Mouse (Mus musculus): ENCODE measurements at regions not wholly inside any gene's neighbourhood (a gene's known extent, or its start where the extent isn't known, plus 50 kb on each side); places are given as distances from the start of the nearest gene placed in this dataset.

GRCm38 (mm10) chr3:60395299-60395698 lies 77.3 kb upstream of the Mbnl1 start:
- TF ChIP-seq CTCF (IDR thresholded peaks at IDR 0.05; ENCODE audit: low read depth) (no peak), EP300 (IDR thresholded peaks at IDR 0.05; ENCODE audit: low read depth) (peak; percentile 65)
- Histone ChIP-seq H3K4me3 (ENCODE audit: insufficient read depth in 1 of 2, low read depth in 2 of 2, low read length in 2 of 2) (no peak overlapping the region), H3K4me1 (replicated peaks; ENCODE audit: control insufficient read depth in 2 of 2, insufficient read depth in 2 of 2, low read length in 1 of 2) (peaks cover 15 to 17% of the 10 kb centered on the region in 2 experiments), H3K9ac (replicated peaks) (peak overlapping the region; percentile 35; the same call in 1 of the 2 replicates), H3K9me3 (ENCODE audit: control insufficient read depth, low read length) (no peaks in the 10 kb centered on the region), H3K4me2 (ENCODE audit: low read depth) (peak overlapping the region; percentile 42), H3K27ac (peak overlapping the region; percentile 40), H3K36me3 (replicated peaks; ENCODE audit: control insufficient read depth, insufficient read depth, low read depth) (no peaks in the 10 kb centered on the region), H3K27me3 (ENCODE audit: control insufficient read depth, insufficient read depth, low read length) (no peaks in the 10 kb centered on the region)
- ATAC-seq (ENCODE audit: insufficient read depth), result peak; percentile 98
- 17% methylated on average over 4 of the region's 4 CpGs for WGBS (ENCODE audit: insufficient replicate concordance)
- peak; percentile 53 to 61 (median 60) for DNase-seq (ENCODE audit: low read depth in 3 of 3, low spot score in 3 of 3)

DNA sequence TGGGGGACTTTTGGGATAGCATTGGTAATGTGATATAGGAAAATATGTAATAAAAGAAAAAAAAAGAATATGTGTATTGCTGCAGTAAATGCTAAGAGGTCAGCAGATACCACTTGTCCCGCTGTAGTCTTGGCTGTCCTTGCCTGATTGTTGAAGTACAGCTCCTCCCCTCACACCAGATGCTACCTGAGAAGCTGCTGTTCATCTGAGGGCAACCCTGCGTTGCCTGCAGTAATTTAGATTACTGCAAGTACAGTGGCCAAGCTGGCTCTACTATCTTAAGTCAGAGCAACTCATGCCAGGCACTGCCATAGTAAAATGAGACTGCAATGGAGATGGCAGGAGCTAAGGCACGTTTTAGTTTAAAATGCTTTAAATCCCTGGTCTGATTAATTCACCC lies 75.7 kb upstream of the Mbnl1 start:
- Histone ChIP-seq H3K4me1 (replicated peaks; ENCODE audit: control insufficient read depth in 2 of 2, insufficient read depth in 2 of 2, low read length in 1 of 2) (peaks cover 15 to 17% of the 10 kb centered on the region in 2 experiments), H3K9me3 (ENCODE audit: control insufficient read depth, low read length) (no peaks in the 10 kb centered on the region), H3K4me3 (ENCODE audit: insufficient read depth in 1 of 2, low read depth in 2 of 2, low read length in 2 of 2) (no peak overlapping the region), H3K36me3 (replicated peaks; ENCODE audit: control insufficient read depth, insufficient read depth, low read depth) (no peaks in the 10 kb centered on the region), H3K9ac (replicated peaks) (no peak overlapping the region), H3K27me3 (ENCODE audit: control insufficient read depth, insufficient read depth, low read length) (no peaks in the 10 kb centered on the region), H3K27ac (no peak overlapping the region), H3K4me2 (ENCODE audit: low read depth) (no peak overlapping the region)
- ATAC-seq (ENCODE audit: insufficient read depth) (no peak), DNase-seq (ENCODE audit: low read depth in 3 of 3, low spot score in 3 of 3) (no peak)
- TF ChIP-seq CTCF (IDR thresholded peaks at IDR 0.05; ENCODE audit: low read depth) (no peak), EP300 (IDR thresholded peaks at IDR 0.05; ENCODE audit: low read depth) (no peak)
- 61% methylated on average over 3 of the region's 3 CpGs for WGBS (ENCODE audit: insufficient replicate concordance)

DNA sequence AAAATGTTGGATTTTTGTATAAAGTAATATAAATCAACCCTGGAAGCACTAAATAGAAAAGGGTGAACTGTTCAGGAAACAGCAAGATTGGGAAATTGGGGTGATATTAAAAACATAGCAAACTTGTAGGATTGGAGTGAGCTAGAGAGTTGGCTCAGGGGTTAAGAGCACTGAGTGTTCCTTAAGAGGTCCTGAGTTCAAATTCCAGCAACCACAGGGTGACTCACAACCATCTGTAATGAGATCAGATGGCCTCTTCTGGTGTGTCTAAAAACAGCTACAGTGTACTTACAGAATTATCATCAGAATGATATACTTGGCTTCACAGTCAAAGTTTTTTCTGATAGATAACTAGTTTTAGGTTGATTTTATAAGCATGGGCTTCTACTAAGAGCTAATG lies 73.8 kb upstream of the Mbnl1 start:
- TF ChIP-seq EP300 (IDR thresholded peaks at IDR 0.05; ENCODE audit: low read depth) (no peak), CTCF (IDR thresholded peaks at IDR 0.05; ENCODE audit: low read depth) (no peak)
- H3K9ac ChIP-seq (replicated peaks), result no peak overlapping the region
- no peak for DNase-seq (ENCODE audit: low read depth in 3 of 3, low spot score in 3 of 3)
- H3K4me1 ChIP-seq (replicated peaks; ENCODE audit: control insufficient read depth in 2 of 2, insufficient read depth in 2 of 2, low read length in 1 of 2), result peaks cover 15 to 17% of the 10 kb centered on the region in 2 experiments
- no peak overlapping the region for H3K27ac ChIP-seq
- H3K27me3 ChIP-seq (ENCODE audit: control insufficient read depth, insufficient read depth, low read length), result no peaks in the 10 kb centered on the region
- ATAC-seq (ENCODE audit: insufficient read depth), result no peak
- H3K4me3 ChIP-seq (ENCODE audit: insufficient read depth in 1 of 2, low read depth in 2 of 2, low read length in 2 of 2), result no peak overlapping the region
- no peaks in the 10 kb centered on the region for H3K9me3 ChIP-seq (ENCODE audit: control insufficient read depth, low read length)
- no peak overlapping the region for H3K4me2 ChIP-seq (ENCODE audit: low read depth)
- no peaks in the 10 kb centered on the region for H3K36me3 ChIP-seq (replicated peaks; ENCODE audit: control insufficient read depth, insufficient read depth, low read depth)

- no peak overlapping the region for H3K4me2 ChIP-seq (ENCODE audit: low read depth)
- no peak overlapping the region for H3K4me3 ChIP-seq (ENCODE audit: insufficient read depth in 1 of 2, low read depth in 2 of 2, low read length in 2 of 2)
- no peaks in the 10 kb centered on the region for H3K27me3 ChIP-seq (ENCODE audit: control insufficient read depth, insufficient read depth, low read length)
- no peaks in the 10 kb centered on the region for H3K9me3 ChIP-seq (ENCODE audit: control insufficient read depth, low read length)
- WGBS (ENCODE audit: insufficient replicate concordance), result 69% methylated on average over 5 of the region's 5 CpGs
- ATAC-seq (ENCODE audit: insufficient read depth), result no peak
- H3K36me3 ChIP-seq (replicated peaks; ENCODE audit: control insufficient read depth, insufficient read depth, low read depth), result no peaks in the 10 kb centered on the region
- H3K27ac ChIP-seq, result no peak overlapping the region
- no peak for DNase-seq (ENCODE audit: low read depth in 3 of 3, low spot score in 3 of 3)
- H3K9ac ChIP-seq (replicated peaks), result no peak overlapping the region
- H3K4me1 ChIP-seq (replicated peaks; ENCODE audit: control insufficient read depth in 2 of 2, insufficient read depth in 2 of 2, low read length in 1 of 2), result no peaks in the 10 kb centered on the region
- TF ChIP-seq CTCF (IDR thresholded peaks at IDR 0.05; ENCODE audit: low read depth), result no peak
- TF ChIP-seq EP300 (IDR thresholded peaks at IDR 0.05; ENCODE audit: low read depth), result no peak
Observed at GRCm38 (mm10) chr3:60402251-60402830, 70.3 kb upstream of the Mbnl1 start.

GRCm38 (mm10) chr3:60407426-60407825 lies 65.2 kb upstream of the Mbnl1 start:
- H3K27me3 ChIP-seq (ENCODE audit: control insufficient read depth, insufficient read depth, low read length), result no peaks in the 10 kb centered on the region
- no peak overlapping the region for H3K27ac ChIP-seq
- no peak overlapping the region for H3K4me3 ChIP-seq (ENCODE audit: insufficient read depth in 1 of 2, low read depth in 2 of 2, low read length in 2 of 2)
- ATAC-seq (ENCODE audit: insufficient read depth), result no peak
- no peak overlapping the region for H3K9ac ChIP-seq (replicated peaks)
- TF ChIP-seq EP300 (IDR thresholded peaks at IDR 0.05; ENCODE audit: low read depth), result no peak
- no peak for TF ChIP-seq CTCF (IDR thresholded peaks at IDR 0.05; ENCODE audit: low read depth)
- H3K4me2 ChIP-seq (ENCODE audit: low read depth), result no peak overlapping the region
- H3K9me3 ChIP-seq (ENCODE audit: control insufficient read depth, low read length), result no peaks in the 10 kb centered on the region
- 67% methylated on average over 2 of the region's 2 CpGs for WGBS (ENCODE audit: insufficient replicate concordance)
- no peaks in the 10 kb centered on the region for H3K36me3 ChIP-seq (replicated peaks; ENCODE audit: control insufficient read depth, insufficient read depth, low read depth)
- peaks cover 0 to 7% of the 10 kb centered on the region in 2 experiments; a peak in 2 of 4 replicates for H3K4me1 ChIP-seq (replicated peaks; ENCODE audit: control insufficient read depth in 2 of 2, insufficient read depth in 2 of 2, low read length in 1 of 2)
- no peak for DNase-seq (ENCODE audit: low read depth in 3 of 3, low spot score in 3 of 3)

All from liver, embryonic 14.5 days (tissue).